Mouse (Mus musculus): ENCODE measurements around the gene Scoc. TPM values are rescaled to one million over a fixed set of nuclear protein-coding genes. Genes with fewer than 3 reads are reported as not detected.
"Not testable (repeated sequence)": the region's sequence is repeated elsewhere in the genome, so short reads cannot be mapped to it uniquely, and the experiment has no call there.

The Scoc gene
- total RNA-seq (2021) = 10 to 100 TPM; 36.4 to 41.2 TPM
- long read RNA-seq, experiment 1, transcript Scoc-203 (4 exons, 409 nt) = major isoform, 20 of 24 reads
- long read RNA-seq, experiment 1, partial matches to known transcripts = 0 of 24 reads
- long read RNA-seq, experiment 1, other reads (novel, unspliced or antisense) = 4 of 24 reads
- long read RNA-seq, experiment 2, transcript Scoc-203 (4 exons, 409 nt) = major isoform, 22 of 27 reads
- long read RNA-seq, experiment 2, partial matches to known transcripts = 0 of 27 reads
- long read RNA-seq, experiment 2, other reads (novel, unspliced or antisense) = 4 of 27 reads

DNA sequence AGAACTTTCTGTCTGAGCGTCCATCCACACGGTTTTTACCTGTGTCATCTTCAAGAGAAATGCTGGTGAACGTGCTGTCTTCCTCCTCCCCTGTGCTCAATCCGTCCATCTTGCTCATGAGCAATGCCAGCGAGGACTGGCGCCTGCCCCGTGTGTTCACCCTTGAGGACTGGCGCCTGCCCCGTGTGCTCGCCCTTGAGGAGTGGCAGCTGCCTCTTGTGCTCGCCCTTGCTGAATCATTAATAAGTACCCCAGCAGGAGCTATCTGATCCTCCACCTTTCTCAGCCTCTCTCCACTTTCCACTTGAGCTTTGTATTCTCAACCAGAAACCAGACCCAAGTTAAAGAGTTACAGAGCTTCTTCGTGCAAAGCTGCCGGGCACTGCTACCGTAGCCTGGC, at the start of gene Scoc:
TSS of gene Scoc (minus strand) at position 170 of the 400 bp plus-strand sequence.
- intact Hi-C loops (cut with DNase I; ENCODE audit: low total_unique reads) = no loop called here
- DNase-seq = no peak

DNA sequence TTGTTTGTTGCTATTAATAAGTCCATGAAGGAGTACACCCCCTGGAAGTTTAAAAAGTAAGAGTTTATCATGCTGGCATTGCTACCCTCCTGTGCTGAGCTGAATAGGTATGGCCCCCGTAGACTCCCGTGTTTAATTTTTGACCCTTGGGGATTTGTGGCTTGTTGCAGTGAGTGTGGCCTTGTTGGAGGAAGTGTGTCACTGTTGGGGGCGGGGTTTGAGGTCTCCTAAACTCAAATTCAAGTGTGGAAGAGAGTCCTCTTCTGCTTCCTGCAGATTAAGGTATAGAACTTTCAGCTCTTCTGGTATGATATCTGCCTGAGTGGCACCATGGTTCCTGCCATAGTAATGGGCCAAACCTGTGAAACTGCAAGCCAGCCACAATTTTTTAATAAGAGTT, 1.4 kb upstream of the Scoc start:
- no peak for DNase-seq

DNA sequence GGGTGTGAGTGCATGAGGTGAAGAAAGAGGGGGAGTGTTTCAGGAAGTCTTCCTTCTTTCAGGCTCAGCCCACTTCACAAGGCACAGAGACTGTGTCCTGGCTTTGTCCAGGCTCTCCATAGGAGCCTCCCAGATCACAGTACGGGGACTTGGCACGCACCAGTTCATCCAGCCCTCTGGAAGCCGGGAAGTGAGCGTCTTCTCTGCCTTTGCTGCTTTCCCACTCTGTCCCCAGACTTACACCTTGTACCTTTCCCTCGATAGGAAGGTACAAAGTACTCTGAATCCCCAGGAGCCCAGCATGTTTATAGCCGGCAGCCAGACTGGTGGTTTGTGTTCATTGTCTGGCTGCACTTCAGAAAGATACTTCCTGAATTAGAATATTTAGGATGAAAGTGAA, 1.1 kb downstream of the Scoc start:
- intact Hi-C loops (cut with DNase I; ENCODE audit: low total_unique reads) = no loop called here
- DNase-seq = no peak

More for the DNA sequence above, 1.4 kb upstream of the Scoc start:
- intact Hi-C loops (cut with DNase I; ENCODE audit: low total_unique reads) = no loop called here

DNA sequence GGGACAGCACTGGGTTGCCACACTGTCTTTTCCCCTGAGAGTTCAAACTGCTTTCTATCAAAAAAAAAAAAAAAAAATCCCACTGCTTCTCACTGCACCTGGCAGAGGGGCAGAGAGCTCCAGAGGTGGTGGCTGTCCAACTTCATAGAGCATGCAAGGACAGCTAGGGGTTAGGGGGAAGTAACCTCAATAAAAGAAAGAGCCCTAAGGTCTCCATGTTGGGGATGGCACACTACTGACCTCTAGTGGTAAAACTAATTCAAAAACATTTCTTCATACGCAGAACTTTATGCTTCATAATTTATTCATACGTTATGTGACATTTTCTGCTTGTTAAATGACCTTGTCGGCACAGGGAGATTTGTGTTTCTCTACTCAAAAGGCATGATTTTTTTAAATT, 7.1 kb downstream of the Scoc start:
- intact Hi-C loops (cut with DNase I; ENCODE audit: low total_unique reads) = no loop called here
- DNase-seq = no peak

DNA sequence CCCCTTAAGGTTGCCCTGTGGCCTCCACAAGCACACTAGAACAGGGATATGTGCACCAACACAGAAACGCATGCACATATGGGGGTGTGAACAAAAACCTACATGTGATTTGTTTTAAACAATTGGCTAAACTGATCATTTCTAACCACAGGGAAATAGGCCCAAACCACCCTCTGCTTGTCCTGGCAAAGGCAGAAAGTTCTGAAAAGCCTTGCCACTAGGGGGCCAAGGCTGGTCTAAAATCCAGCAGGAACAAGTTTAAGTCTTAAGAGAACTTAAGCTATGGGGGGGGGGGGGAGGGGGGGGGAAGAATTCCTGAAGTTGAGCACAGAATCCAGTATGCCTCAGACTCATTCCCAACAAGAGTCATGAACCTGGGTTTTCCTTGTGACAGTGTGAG, 8.2 kb downstream of the Scoc start:
- no peak for DNase-seq
- intact Hi-C loops (cut with DNase I; ENCODE audit: low total_unique reads) = loop anchor here (10.0 kb wide), 1 partner anchor 125 kb away; no protein-coding TSS in a partner anchor

DNA sequence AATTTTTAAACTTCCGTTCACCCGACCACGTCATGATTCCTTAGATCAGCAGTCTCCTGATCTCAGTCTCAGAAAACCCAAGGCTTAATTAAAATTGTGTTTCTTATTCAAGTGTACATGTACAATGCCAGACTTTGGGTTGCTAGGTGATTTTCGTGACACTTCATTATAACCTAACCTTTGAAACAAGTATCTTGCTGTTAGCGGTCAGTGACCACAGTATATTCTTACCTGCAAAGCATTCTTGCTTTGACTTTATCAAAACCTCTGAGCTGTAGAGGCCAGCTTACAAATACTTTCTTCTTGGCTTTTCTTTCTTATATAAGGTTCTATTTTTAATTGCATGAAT, 15.2 kb downstream of the Scoc start:
- no peak for DNase-seq
- intact Hi-C loops (cut with DNase I; ENCODE audit: low total_unique reads) = loop anchor here (10.0 kb wide), 1 partner anchor 118 kb away; no protein-coding TSS in a partner anchor

DNA sequence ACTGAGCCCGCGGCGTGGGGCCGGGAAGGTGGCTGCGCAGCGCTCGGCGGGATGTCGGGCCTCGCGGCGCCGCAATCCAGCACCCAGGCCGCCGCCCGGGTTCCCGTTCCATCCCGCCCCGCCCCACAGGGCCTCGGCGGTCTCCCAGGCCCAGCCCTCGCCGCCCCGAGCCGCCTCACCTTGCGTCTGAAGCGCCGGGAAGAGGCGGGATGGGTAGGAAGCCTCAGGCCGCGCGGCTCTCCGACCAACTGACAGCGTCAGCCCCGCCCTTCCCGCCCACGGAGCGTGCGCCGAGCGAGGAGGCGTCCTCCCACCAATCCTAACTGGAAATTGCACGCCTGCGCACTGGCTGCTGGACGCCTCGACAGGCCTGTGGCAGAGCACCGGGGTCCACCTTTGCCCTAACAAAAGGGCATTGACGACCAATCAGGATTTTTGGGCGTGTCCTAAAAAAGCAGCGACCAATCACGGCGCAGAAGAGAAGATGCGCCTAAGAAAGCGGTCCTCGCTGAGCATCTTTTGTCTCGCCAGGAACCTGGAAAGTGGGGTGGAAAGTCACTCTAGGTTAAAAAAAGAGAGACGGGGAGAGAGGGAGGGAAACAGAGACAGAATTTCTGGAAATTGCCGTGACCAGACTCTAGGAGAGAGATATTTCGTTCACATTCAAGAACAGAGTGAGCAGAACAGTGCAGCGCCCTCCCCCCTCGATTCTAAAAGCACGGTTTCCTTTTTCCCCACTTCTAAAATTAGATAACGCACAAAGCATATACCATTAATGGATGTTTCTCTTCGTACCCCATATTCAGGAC, 15.7 kb downstream of the Scoc start:
- intact Hi-C loops (cut with DNase I; ENCODE audit: low total_unique reads) = loop anchor here (10.0 kb wide), 1 partner anchor 118 kb away; no protein-coding TSS in a partner anchor
- DNase-seq = peak; percentile 100

DNA sequence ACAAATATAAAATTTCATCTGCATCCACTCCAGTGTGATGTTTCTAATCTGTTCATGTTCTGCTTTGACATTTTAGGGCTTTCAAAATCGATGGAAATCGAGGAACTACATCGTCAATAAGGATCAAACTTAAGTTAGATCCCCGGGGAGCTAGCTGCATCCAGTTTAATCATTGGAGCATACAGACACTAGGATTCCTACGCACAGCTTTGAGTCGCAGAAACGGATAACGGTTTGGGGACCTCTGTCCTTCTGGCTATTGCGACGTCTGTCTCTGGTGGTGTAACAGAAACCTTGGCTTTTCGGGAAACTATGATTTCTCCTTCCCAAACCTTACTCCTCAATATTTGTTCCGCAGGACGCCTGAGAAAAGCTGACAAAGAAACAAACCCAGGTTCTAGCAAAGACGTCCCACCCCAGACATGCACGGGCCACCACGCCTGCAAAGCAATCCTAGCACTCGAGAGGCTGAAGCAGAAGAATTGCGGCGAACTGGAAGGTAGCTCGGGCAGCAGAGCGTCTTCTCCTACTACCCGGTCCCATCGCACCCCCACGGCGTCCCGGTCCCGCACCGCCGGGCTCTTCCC, 16.4 kb downstream of the Scoc start:
- no peak for DNase-seq
- intact Hi-C loops (cut with DNase I; ENCODE audit: low total_unique reads) = loop anchor here (10.0 kb wide), 1 partner anchor 117 kb away; no protein-coding TSS in a partner anchor

DNA sequence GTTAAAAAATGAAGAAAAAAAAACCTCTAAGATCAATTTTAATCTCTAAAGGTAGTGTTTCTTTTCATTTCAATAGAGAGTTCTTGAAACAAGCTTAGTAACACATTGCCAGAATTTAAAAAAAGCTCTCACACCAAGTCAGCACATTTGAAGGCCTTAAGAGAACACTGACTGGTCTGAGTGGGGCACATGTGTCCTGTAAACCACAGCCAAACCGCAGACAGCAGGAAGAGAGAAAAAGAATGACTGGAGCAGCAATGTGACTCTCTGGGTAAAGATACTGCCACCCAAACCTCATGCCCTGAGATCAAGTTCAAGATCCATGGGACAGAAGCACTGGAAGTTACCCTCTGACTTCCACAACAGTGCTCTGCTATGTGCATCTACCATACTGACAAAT, 21.1 kb downstream of the Scoc start:
- DNase-seq = no peak

DNA sequence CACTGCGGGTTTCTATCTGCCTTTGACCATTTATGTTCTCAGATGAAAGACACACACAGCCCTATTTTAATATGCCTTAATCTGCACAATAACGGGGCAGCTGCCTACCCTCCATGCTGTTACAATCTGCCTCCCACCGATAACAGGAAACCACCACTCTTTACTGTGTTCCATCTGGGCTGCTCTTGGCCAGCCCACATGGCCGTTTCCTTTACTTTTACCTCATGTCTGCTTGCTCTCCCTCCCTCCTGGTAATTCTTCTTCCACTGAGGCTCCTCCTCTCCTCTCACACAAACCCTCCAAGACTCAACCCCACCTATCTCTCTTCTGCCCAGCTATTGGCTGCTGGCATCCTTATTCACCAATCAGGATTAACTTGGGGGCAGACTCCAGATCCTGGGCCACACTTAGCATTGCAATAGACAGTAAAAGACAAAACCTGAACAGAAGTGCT, 29.1 kb downstream of the Scoc start:
- no peak for DNase-seq
- intact Hi-C loops (cut with DNase I; ENCODE audit: low total_unique reads) = no loop called here

More for the DNA sequence above, 21.1 kb downstream of the Scoc start:
- intact Hi-C loops (cut with DNase I; ENCODE audit: low total_unique reads) = no loop called here

DNA sequence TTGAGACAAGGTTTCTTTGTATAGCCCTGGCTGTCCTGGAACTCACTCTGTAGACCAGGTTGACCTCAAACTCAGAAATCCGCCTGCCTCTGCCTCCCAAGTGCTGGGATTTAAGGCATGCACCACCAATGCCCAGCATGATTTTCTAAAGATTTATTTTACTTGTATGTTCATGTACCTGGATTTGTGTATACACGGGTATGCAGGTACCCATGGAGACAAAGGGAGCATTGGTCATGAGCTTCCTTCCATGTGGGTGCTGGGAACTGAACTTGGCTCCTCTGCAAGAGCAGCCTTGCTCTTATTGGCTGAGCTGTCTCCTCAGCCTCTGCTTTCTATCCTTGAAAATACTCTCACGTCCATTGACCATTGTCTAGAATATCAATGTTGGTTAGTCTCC, 29.6 kb downstream of the Scoc start:
- intact Hi-C loops (cut with DNase I; ENCODE audit: low total_unique reads); DNase-seq: not testable (repeated sequence)

DNA sequence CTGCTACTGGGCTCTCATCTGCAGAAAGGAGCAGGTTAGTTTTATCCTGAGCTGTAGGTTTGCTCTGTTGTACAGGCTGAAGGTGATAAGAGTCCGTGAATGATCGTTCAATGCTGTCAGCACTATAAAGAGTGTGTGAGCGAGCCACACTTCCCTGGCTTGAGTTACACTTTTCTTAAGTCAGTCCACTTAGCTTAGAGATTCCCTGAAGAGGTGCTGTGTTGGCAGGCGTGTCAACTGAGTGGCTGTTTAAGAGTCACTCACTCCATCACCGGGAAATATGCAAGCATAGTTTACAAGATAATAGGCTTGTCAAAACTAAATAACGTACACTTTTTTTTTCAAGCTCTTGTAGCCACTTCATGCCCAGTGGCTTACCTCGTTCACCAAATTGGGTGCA, 31.2 kb downstream of the Scoc start:
- intact Hi-C loops (cut with DNase I; ENCODE audit: low total_unique reads) = no loop called here

DNA sequence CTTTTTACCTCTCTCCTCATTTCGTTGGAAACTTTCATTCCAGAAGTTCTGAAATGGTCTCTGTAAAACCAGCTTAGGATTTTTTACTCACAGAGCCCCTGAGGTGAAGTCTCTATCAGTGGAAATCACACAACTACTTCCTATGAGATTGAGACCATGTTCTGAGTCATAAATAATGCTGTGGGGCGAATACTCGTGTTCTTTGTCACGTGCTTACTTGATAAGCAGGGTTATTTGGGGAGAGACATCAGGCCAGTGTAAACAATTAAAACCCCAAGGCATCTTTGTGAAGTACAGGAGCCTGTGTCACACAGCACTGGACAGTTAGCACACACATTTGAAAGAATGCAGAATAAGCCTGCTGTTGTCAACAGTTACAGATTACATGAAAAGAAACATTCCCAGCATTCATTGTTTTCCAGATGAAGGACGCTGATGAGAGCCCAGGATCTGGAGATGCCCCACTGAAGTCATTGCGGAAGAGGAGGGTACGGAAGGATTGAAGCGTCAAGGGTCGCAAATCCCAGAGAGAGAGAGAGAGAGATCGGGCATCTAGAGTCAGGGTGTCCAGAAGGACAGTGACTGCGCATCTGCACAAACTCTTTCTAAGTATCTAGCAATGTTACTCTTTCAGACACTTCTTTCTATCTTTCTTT, 32.0 kb downstream of the Scoc start:
- DNase-seq = no peak

More for the DNA sequence above, 31.2 kb downstream of the Scoc start:
- DNase-seq = no peak

DNA sequence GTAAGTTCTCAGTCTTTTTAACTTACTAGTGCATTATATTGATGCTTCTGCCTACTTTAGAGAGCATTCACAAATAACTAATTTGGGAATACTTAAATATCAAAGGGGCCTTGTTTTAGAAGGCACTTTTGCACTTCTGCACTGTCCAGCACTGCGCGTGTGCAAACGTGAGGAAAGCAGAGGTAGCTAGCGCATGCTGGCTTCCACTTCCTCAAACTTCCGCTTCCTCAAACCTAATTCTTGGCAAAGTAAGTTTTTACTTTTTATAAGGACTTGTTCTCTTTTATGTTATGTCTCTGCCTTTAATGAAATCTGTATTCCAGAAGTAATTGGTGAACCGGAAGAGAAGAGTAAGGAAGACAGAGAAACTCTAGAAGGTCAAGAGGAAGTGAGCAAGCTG, 33.0 kb downstream of the Scoc start:
- intact Hi-C loops (cut with DNase I; ENCODE audit: low total_unique reads) = no loop called here
- DNase-seq = no peak

More for the DNA sequence above, 32.0 kb downstream of the Scoc start:
- intact Hi-C loops (cut with DNase I; ENCODE audit: low total_unique reads) = no loop called here

DNA sequence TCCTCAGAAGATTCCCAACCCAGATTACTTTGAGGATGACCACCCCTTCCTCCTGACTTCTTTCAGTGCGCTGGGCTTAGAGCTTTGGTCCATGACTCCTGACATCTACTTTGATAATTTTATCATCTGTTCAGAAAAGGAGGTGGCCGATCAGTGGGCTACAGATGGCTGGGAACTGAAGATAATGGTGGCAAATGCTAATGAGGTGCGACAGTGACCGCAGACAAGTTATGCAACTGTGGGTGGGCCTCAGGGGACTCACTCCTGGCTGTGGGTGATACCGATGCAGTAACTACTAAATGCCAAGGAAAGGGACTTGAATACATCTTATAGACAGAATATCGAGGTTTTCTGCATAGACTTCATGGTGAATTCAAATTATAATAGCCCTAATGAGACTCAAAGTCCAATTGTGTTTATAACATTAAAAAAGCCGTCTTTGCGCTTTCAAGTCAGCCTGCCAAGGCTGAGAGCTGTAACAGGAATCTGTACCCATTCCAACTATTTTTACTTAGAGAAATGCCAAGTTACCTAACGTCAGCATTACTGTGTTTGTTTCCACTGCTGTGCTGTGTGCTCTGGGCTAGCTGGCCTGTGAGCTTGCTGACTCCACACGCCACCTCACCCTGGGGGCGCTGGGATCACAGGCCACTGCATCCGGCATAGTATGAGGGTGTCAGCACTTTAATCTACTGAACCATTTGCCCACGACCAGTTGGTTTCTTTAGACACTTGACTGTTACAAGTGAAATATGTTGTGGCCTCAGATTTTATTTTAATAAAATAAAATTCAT, 35.0 kb downstream of the Scoc start:
- intact Hi-C loops (cut with DNase I; ENCODE audit: low total_unique reads) = no loop called here
- no peak for DNase-seq

DNA sequence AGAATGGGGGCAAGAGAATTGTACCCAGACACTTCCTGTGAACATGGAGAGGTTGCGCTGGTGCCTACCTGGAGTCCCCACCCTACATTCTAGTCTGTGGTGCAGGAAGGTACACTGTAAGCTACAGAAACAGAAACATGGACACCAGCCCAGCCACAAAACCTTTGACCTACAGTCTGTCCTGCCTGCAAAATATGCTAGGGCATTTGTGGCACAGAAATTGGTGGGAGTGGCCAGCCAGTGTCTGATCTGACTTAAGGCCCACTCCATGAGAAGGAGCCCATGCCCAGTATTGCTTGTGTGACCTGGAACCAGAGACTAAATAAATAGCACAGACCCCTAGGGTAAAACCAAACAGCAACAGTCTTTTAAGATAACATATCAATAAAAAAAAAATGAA, 36.8 kb downstream of the Scoc start:
- DNase-seq = no peak
- intact Hi-C loops (cut with DNase I; ENCODE audit: low total_unique reads) = no loop called here

DNA sequence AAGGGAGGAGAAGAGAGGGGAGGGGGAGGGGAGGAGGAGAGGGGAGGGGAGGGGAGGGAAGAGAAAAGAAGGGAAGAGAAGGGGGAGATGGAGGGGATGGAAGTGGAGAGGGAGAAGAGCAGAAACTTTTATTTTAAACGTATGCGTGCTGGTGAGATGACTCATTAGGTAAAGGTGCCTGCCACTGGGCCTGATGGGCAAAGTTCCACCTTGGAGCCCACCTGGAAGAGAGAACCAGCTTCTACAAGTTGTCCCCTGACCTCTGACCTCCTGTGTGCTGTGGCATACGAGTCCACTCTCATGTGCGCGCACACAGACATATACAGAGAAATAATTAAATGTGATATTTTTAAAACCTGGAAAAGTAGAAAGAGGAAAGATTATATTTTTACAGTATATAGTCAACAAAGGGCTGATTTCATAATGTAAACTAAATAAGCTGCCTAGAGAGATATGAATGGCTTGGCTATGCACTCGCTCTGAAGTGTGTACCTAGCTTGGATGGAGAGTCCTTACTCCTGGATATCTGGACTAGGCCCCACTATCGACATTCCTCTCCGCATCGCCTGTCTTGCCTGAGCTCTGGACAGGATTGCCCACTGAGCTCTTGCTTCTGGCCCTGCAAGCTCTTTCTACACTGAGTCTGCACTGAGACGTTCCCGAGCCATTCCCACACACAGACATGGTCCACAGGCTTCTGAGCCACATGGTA, 39.2 kb downstream of the Scoc start:
- intact Hi-C loops (cut with DNase I; ENCODE audit: low total_unique reads) = no loop called here
- DNase-seq = no peak

DNA sequence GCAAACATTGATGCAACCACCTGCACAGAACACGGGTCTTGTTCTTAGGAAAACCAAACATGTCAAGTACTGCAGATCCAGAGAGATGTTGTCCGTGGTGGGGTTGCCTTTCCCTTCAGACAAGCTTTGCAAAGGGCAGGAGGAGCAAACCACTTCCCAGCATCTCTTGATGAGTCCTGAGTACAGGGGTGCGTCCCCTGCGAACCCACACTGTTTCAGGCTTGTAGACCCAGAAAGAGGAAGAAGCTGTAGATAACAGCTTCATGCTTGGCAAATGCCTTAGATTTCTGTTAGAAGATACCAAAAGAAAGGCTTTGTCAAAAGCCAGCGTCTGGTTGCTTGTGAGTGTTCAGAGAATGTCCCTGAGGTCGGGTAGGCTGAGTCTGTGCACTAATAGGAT, 40.2 kb downstream of the Scoc start:
- DNase-seq = no peak
- intact Hi-C loops (cut with DNase I; ENCODE audit: low total_unique reads) = no loop called here

DNA sequence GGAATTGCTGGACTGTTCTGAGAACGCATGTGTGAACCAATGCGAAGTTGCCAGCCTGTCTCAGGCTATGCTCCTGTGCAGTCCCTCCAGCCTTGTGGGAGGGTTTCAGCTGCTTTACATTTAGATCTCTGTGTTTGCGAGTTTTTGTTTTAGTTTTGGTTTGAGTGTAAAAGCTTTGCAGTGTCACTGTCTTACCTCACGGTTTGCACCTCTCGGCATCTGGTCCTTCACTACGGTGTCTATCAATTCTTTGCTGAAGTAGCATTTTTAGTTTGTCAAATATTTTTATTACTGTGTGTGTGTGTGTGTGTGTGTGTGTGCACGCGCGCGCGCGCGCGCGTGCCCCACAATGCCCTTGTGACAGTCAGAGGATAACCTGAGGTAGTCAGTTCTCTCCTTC, 41.3 kb downstream of the Scoc start:
- intact Hi-C loops (cut with DNase I; ENCODE audit: low total_unique reads) = no loop called here
- no peak for DNase-seq
